Mouse (Mus musculus) spleen, postnatal 36 days (tissue): Measurements from ENCODE around the gene Dusp11.
"Not testable (repeated sequence)": the region's sequence is repeated elsewhere in the genome, so short reads cannot be mapped to it uniquely, and the experiment has no call there.

Experiments used
- DNase-seq, 2 experiments: peaks; one replicate each; pipeline ENCODE4 v3.0.0; 2022; ENCODE audit warnings: low spot score in 2 of 2, mixed read lengths in 1 of 2

Dusp11 gene

GRCm38 (mm10) chr6:85895061-85895648 lies 66.3 kb downstream of the Dusp11 start:
- DNase-seq, result not testable (repeated sequence)
